Mouse (Mus musculus): ENCODE results near the gene Mogat2.

Gene Mogat2

GRCm38 (mm10) chr7:99234916-99235315, 3.5 kb downstream of the Mogat2 start:
- no peak for DNase-seq

- DNase-seq, result no peak
Observed at GRCm38 (mm10) chr7:99232571-99232970, 5.8 kb downstream of the Mogat2 start.

GRCm38 (mm10) chr7:99230061-99230747, 8.2 kb downstream of the Mogat2 start:
- no peak for DNase-seq

GRCm38 (mm10) chr7:99229411-99229810, 9.0 kb downstream of the Mogat2 start:
- no peak for DNase-seq

- no peak for DNase-seq
Observed at GRCm38 (mm10) chr7:99228825-99229224, 9.6 kb downstream of the Mogat2 start.

GRCm38 (mm10) chr7:99227267-99227666, 11.2 kb downstream of the Mogat2 start:
- no peak for DNase-seq

- DNase-seq, result no peak
Observed at GRCm38 (mm10) chr7:99226662-99227061, 11.8 kb downstream of the Mogat2 start.

- no peak for DNase-seq
Observed at GRCm38 (mm10) chr7:99225421-99225820, 13.0 kb downstream of the Mogat2 start.

- DNase-seq, result no peak
Observed at GRCm38 (mm10) chr7:99224648-99225190, 13.7 kb downstream of the Mogat2 start.

- no peak for DNase-seq
Observed at GRCm38 (mm10) chr7:99224225-99224624, 14.2 kb downstream of the Mogat2 start.

- DNase-seq, result no peak
Observed at GRCm38 (mm10) chr7:99217338-99218074, 20.9 kb downstream of the Mogat2 start.

- no peak for DNase-seq
Observed at GRCm38 (mm10) chr7:99215347-99215855, 23.0 kb downstream of the Mogat2 start.

- DNase-seq, result no peak
Observed at GRCm38 (mm10) chr7:99214621-99215185, 23.7 kb downstream of the Mogat2 start.

GRCm38 (mm10) chr7:99213686-99214085, 24.7 kb downstream of the Mogat2 start:
- no peak for DNase-seq

GRCm38 (mm10) chr7:99213056-99213455, 25.4 kb downstream of the Mogat2 start:
- DNase-seq, result no peak

GRCm38 (mm10) chr7:99208704-99209103, 29.7 kb downstream of the Mogat2 start:
- no peak for DNase-seq

GRCm38 (mm10) chr7:99206364-99206763, 32.1 kb downstream of the Mogat2 start:
- DNase-seq, result no peak

- no peak for DNase-seq
Observed at GRCm38 (mm10) chr7:99202163-99202562, 36.3 kb downstream of the Mogat2 start.

- DNase-seq, result no peak
Observed at GRCm38 (mm10) chr7:99200290-99200689, 38.1 kb downstream of the Mogat2 start.

- DNase-seq, result no peak
Observed at GRCm38 (mm10) chr7:99199451-99200175, 38.8 kb downstream of the Mogat2 start.

- no peak for DNase-seq
Observed at GRCm38 (mm10) chr7:99198811-99199210, 39.6 kb downstream of the Mogat2 start.

- DNase-seq, result no peak
Observed at GRCm38 (mm10) chr7:99194511-99194910, 43.9 kb downstream of the Mogat2 start.

- DNase-seq, result no peak
Observed at GRCm38 (mm10) chr7:99193926-99194325, 44.5 kb downstream of the Mogat2 start.
